Mouse (Mus musculus) forebrain, embryonic 13.5 days (tissue): ENCODE results near the gene Mucl3. TPM values are rescaled to one million over a fixed set of nuclear protein-coding genes. Genes with fewer than 3 reads are reported as not detected.

ENCODE experiments used
- ATAC-seq: fragments of 200-750 bp; cut with Nextera tagmentation; 2 replicates; pipeline ENCODE4 v1.8.0; 2017
- H3K27ac ChIP-seq: fragments of 300-500 bp; sonication (generic); 2 replicates; pipeline ENCODE4 v1.5.1; 2015; ENCODE audit warnings: inconsistent platforms, mild to moderate bottlenecking, moderate library complexity
- H3K27me3 ChIP-seq: fragments of 300-500 bp; sonication (generic); 2 replicates; pipeline ENCODE4 v1.6.1; 2015; ENCODE audit warnings: mild to moderate bottlenecking, inconsistent platforms
- H3K36me3 ChIP-seq: fragments of 300-500 bp; sonication (generic); 2 replicates; pipeline ENCODE4 v1.6.1; 2015; ENCODE audit warnings: mild to moderate bottlenecking, inconsistent platforms; ENCODE audit not compliant: poor library complexity, severe bottlenecking
- H3K4me1 ChIP-seq: fragments of 300-500 bp; sonication (generic); 2 replicates; pipeline ENCODE4 v1.6.1; 2015; ENCODE audit warnings: inconsistent platforms
- H3K4me2 ChIP-seq: fragments of 300-500 bp; sonication (generic); 2 replicates; pipeline ENCODE4 v1.6.1; 2015; ENCODE audit warnings: inconsistent platforms, mild to moderate bottlenecking, moderate library complexity
- H3K4me3 ChIP-seq: fragments of 300-500 bp; sonication (generic); 2 replicates; pipeline ENCODE4 v1.5.1; 2015; ENCODE audit warnings: mild to moderate bottlenecking, inconsistent platforms
- H3K9ac ChIP-seq: fragments of 300-500 bp; sonication (generic); 2 replicates; pipeline ENCODE4 v1.6.1; 2015; ENCODE audit warnings: mild to moderate bottlenecking, inconsistent platforms
- H3K9me3 ChIP-seq: fragments of 300-500 bp; sonication (generic); replicated peaks from 2 replicates; pipeline ENCODE4 v1.6.1; 2016; ENCODE audit warnings: inconsistent platforms
- WGBS: fragments of 180-500 bp; shearing (Covaris S2); methylation state at CpG from one replicate; pipeline ENCODE4 v1.1.7; 2015; 5-methylcytosine and 5-hydroxymethylcytosine counted together
- polyA plus RNA-seq: library from polyadenylated mRNA; unstranded; fragments of >200 nt; fragmentation: Nextera tagmentation; extraction: Ambion mirVana; gene quantifications from 2 replicates; pipeline ENCODE4 v1.2.1, GENCODE M21; 2015

Gene Mucl3
- polyA plus RNA-seq, 1 experiment from 2014 or later: not detected

DNA sequence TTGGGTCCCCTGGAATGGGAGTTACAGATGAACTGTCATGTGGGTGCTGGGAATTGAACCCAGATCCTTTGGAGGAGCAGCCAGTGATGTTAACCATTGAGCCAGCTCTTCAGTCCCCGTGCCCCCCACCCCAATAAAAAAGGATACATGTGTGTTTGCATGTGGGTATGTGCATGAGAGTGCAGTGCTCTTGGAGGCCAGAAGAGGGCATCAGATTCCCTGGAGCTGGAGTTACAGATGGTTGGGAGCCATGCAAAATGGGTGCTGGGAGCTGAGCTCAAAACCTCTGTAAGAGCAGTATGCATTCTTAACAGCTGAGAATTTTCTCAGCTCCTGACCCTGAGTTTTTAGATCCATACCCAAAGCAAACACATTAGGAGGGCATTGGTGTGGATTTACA is 56.2 kb downstream of the Mucl3 start:
- Histone ChIP-seq H3K9me3 (0 out of 2 replicates have a peak, but pooled peaks cover 2% of the 10 kb centered on the region), H3K4me1 (0 out of 2 replicates have a peak, but pooled peaks cover 4% of the 10 kb centered on the region), H3K27ac (no peak overlapping the region), H3K9ac (no peak overlapping the region), H3K27me3 (no peaks in the 10 kb centered on the region), H3K36me3 (no peaks in the 10 kb centered on the region), H3K4me2 (no peak overlapping the region), H3K4me3 (no peak overlapping the region)
- 93% methylated on average over 1 of the region's 1 CpGs for WGBS
- ATAC-seq: no peak

Other genes with a start within 250 kb of the Mucl3 start
- gene H2-Q6, start 218.8 kb downstream of the Mucl3 start, polyA plus RNA-seq: 0.22 and 0.43 TPM in 2 replicates
- gene H2-Q7, start 204.5 kb downstream of the Mucl3 start, polyA plus RNA-seq: 2.1 and 2.5 TPM in 2 replicates
- gene H2-Q10, start 173.6 kb downstream of the Mucl3 start, polyA plus RNA-seq: 0.55 TPM in 1 of 2 replicates, not detected in the other
- not detected in 2 replicates for gene Pou5f1, start 137.7 kb downstream of the Mucl3 start, polyA plus RNA-seq
- gene Tcf19, start 126.9 kb downstream of the Mucl3 start, polyA plus RNA-seq: 54.4 and 55.5 TPM in 2 replicates
- gene Cchcr1, start 126.6 kb downstream of the Mucl3 start, polyA plus RNA-seq: 11.7 and 13.8 TPM in 2 replicates
- 1.4 and 2.1 TPM in 2 replicates for gene Psors1c2, start 110.5 kb downstream of the Mucl3 start, polyA plus RNA-seq
- gene Cdsn, start 91.6 kb downstream of the Mucl3 start, polyA plus RNA-seq: not detected in 2 replicates
- gene 2300002M23Rik, start 76.2 kb downstream of the Mucl3 start, polyA plus RNA-seq: not detected in 2 replicates
- not detected in 2 replicates for gene Sfta2, start 42.1 kb downstream of the Mucl3 start, polyA plus RNA-seq
- not detected in 2 replicates for gene Gm9573, start 17.1 kb downstream of the Mucl3 start, polyA plus RNA-seq
- 12.7 and 17.0 TPM in 2 replicates for gene Vars2, start 23.9 kb upstream of the Mucl3 start, polyA plus RNA-seq
- 36.3 and 42.6 TPM in 2 replicates for gene Gtf2h4, start 30.0 kb upstream of the Mucl3 start, polyA plus RNA-seq
- 153 and 169 TPM in 2 replicates for gene Ddr1, start 60.9 kb upstream of the Mucl3 start, polyA plus RNA-seq
- 4.5 and 5.2 TPM in 2 replicates for gene Ier3, start 178.0 kb upstream of the Mucl3 start, polyA plus RNA-seq
- gene Flot1, start 179.5 kb upstream of the Mucl3 start, polyA plus RNA-seq: 57.0 and 57.7 TPM in 2 replicates
- 1,790 and 1,841 TPM in 2 replicates for gene Tubb5, start 194.6 kb upstream of the Mucl3 start, polyA plus RNA-seq
- 15.1 and 18.4 TPM in 2 replicates for gene Mdc1, start 197.8 kb upstream of the Mucl3 start, polyA plus RNA-seq
- gene Nrm, start 217.6 kb upstream of the Mucl3 start, polyA plus RNA-seq: 41.3 and 47.9 TPM in 2 replicates
- 20.9 and 22.7 TPM in 2 replicates for gene Ppp1r18, start 221.9 kb upstream of the Mucl3 start, polyA plus RNA-seq
- 38.6 and 39.9 TPM in 2 replicates for gene Dhx16, start 236.1 kb upstream of the Mucl3 start, polyA plus RNA-seq